Mouse (Mus musculus) spleen, adult 2 months (tissue): ENCODE results near the gene Pitpnb.

ENCODE experiments used
- CTCF ChIP-seq: fragments of 200-500 bp; IDR thresholded peaks from 2 replicates; pipeline ENCODE4 v1.5.1; 2011; ENCODE audit warnings: mild to moderate bottlenecking, inconsistent platforms; ENCODE audit not compliant: insufficient read depth, insufficient read length, insufficient replicate concordance; ENCODE audit errors: extremely low read depth
- POLR2A ChIP-seq: fragments of 200-500 bp; IDR thresholded peaks from 2 replicates; pipeline ENCODE4 v1.6.1; 2011; ENCODE audit warnings: low read depth, low read length, inconsistent platforms

GRCm38 (mm10) chr5:111366140-111366539, 35.6 kb downstream of the Pitpnb start:
- no peak for TF ChIP-seq POLR2A
- no peak for TF ChIP-seq CTCF
